Mouse (Mus musculus) midbrain, embryonic 10.5 days (tissue): ENCODE measurements at regions not wholly inside any gene's neighbourhood (a gene's known extent, or its start where the extent isn't known, plus 50 kb on each side); places are given as distances from the start of the nearest gene placed in this dataset.

Experiments
- DNase-seq: peaks from one replicate; pipeline ENCODE4 v3.0.0-alpha.2; 2017; ENCODE audit warnings: low spot score
- H3K27ac ChIP-seq: fragments of 300-500 bp; sonication (generic); replicated peaks from 2 replicates; pipeline ENCODE4 v1.5.1; 2016; ENCODE audit warnings: mild to moderate bottlenecking
- H3K27me3 ChIP-seq: fragments of 300-500 bp; sonication (generic); 2 replicates; pipeline ENCODE4 v1.6.1; 2016; ENCODE audit warnings: low read depth, mild to moderate bottlenecking; ENCODE audit not compliant: poor library complexity, severe bottlenecking
- H3K36me3 ChIP-seq: fragments of 300-500 bp; sonication (generic); 2 replicates; pipeline ENCODE4 v1.6.1; 2016; ENCODE audit warnings: mild to moderate bottlenecking, moderate library complexity
- H3K4me1 ChIP-seq: fragments of 300-500 bp; sonication (generic); 2 replicates; pipeline ENCODE4 v1.6.1; 2016
- H3K4me3 ChIP-seq: fragments of 300-500 bp; sonication (generic); 2 replicates; pipeline ENCODE4 v1.5.1; 2016; ENCODE audit warnings: mild to moderate bottlenecking, moderate library complexity
- H3K9me3 ChIP-seq: fragments of 300-500 bp; sonication (generic); replicated peaks from 2 replicates; pipeline ENCODE4 v1.6.1; 2016; ENCODE audit warnings: mild to moderate bottlenecking
- WGBS: fragments of 180-500 bp; shearing (Covaris S2); methylation state at CpG from one replicate; pipeline ENCODE4 v1.1.7; 2016; 5-methylcytosine and 5-hydroxymethylcytosine counted together

DNA sequence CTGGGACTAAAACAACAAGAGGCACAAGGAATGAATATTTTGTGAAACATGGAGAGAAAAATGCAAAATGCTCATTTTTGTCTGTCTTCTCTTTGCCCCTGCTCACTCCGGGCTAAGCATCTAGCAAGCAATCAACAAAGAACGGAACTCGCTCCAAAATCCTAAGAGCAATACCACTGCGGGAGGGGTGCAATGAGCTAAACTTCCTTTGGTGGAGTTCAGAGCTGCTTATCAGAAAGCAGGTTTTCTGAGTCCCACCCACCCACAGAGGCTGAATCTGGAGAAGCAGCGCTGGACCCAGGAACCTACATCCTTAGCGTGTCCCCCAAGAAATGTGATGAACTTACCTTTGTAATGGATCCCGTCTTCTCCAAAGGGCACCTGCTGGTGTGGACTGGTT is 76.9 kb upstream of the Cd93 start:
- Histone ChIP-seq H3K36me3 (no peaks in the 10 kb centered on the region), H3K27me3 (no peaks in the 10 kb centered on the region), H3K4me1 (0 out of 2 replicates have a peak, but pooled peaks cover 5% of the 10 kb centered on the region), H3K9me3 (no peaks in the 10 kb centered on the region), H3K27ac (no peak overlapping the region), H3K4me3 (no peak overlapping the region)
- WGBS, result 88% methylated on average over 7 of the region's 7 CpGs
- no peak for DNase-seq

- Histone ChIP-seq H3K4me3 (no peak overlapping the region), H3K4me1 (0 out of 2 replicates have a peak, but pooled peaks cover 5% of the 10 kb centered on the region), H3K27ac (no peak overlapping the region), H3K9me3 (no peaks in the 10 kb centered on the region), H3K36me3 (no peaks in the 10 kb centered on the region), H3K27me3 (no peaks in the 10 kb centered on the region)
- DNase-seq, result no peak
- 73% methylated on average over 10 of the region's 10 CpGs for WGBS
Measured at GRCm38 (mm10) chr2:148519689-148520290, 76.4 kb upstream of the Cd93 start.

- WGBS, result 62% methylated on average over 1 of the region's 1 CpGs
Measured at GRCm38 (mm10) chr2:148517906-148518305, 74.5 kb upstream of the Cd93 start.

DNA sequence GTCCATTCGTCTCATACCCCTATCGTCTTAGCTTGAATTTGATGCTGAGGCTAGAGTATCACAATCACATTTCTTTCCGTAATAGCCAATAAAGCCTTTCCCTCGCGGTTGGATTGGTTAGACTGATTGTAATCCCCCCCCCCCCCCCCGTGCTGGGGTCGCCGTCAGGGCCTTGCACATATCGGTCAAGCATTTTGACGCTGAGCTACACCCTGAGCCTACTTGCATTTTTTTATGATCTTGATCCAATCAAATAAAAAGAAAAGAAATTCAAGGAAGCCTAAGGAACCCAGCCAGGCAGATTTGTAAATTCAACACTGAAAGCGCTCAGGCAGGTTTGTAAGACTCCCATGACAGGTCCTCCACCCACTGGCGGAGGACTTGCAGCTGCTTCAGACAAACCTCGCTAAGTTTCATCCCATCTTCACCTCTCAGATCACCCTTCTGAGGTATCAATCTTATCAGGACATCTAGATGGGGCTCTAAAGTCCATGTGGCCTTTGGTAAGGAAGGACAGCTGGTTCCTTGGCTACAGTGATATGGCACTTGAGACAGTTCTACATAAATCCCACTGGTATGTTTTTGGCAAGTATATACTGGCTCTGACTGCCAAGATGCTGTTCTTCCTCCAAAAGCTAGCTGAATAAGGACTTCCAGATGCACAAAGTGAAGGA is 66.8 kb upstream of the Cd93 start:
- 86% methylated on average over 13 of the region's 13 CpGs for WGBS

More at GRCm38 (mm10) chr2:148517906-148518305, 74.5 kb upstream of the Cd93 start:
- Histone ChIP-seq H3K4me1 (0 out of 2 replicates have a peak, but pooled peaks cover 5% of the 10 kb centered on the region), H3K9me3 (no peaks in the 10 kb centered on the region), H3K4me3 (no peak overlapping the region), H3K27ac (no peak overlapping the region), H3K27me3 (no peaks in the 10 kb centered on the region), H3K36me3 (no peaks in the 10 kb centered on the region)
- DNase-seq, result no peak

DNA sequence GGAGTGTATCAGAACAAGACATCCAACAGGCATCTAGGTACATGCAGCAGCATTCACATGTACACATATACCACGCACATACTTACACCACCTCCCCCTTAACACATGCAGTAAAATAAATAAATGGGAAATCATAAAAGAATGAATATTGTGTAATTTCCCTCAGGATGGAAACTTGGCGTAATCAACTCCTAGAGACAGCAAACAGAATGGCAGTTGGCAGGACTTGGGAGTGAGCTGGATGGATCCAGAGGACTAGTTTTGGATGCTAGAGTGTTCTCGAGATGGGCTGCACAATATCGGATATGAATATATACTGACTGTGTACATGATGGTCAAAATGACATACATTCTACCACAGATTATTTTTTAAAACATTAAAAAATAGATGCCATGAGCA is 66.0 kb upstream of the Cd93 start:
- Histone ChIP-seq H3K4me1 (no peaks in the 10 kb centered on the region), H3K36me3 (no peaks in the 10 kb centered on the region), H3K27ac (no peak overlapping the region), H3K9me3 (no peaks in the 10 kb centered on the region), H3K4me3 (no peak overlapping the region), H3K27me3 (no peaks in the 10 kb centered on the region)
- WGBS, result 96% methylated on average over 4 of the region's 4 CpGs
- DNase-seq, result no peak

More for the DNA sequence above, 66.8 kb upstream of the Cd93 start:
- Histone ChIP-seq H3K9me3 (no peaks in the 10 kb centered on the region), H3K27ac (no peak overlapping the region), H3K4me3 (no peak overlapping the region), H3K36me3 (no peaks in the 10 kb centered on the region), H3K4me1 (no peaks in the 10 kb centered on the region), H3K27me3 (no peaks in the 10 kb centered on the region)
- DNase-seq, result no peak

DNA sequence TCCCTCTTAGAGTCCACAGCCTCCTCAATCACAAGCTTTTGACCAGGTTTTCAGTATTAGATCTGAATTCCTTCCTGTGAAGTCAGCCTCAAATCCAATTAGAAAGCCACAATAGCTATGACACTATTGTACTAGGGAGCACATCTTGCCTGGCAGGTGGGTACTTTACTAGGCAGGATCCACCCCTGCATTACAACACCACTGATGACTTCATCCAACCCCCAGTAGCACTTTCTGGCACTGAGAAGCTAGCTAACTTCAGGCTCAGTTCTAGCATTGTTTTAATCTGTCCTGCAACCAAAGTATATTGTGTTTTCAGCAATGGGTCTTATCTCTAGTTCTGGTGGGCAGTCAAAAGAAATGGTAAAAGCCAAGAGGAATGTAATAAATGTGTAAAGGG is 64.2 kb upstream of the Cd93 start:
- Histone ChIP-seq H3K4me3 (no peak overlapping the region), H3K27me3 (no peaks in the 10 kb centered on the region), H3K4me1 (no peaks in the 10 kb centered on the region), H3K9me3 (no peaks in the 10 kb centered on the region), H3K36me3 (no peaks in the 10 kb centered on the region), H3K27ac (no peak overlapping the region)
- no peak for DNase-seq

- Histone ChIP-seq H3K9me3 (no peaks in the 10 kb centered on the region), H3K36me3 (no peaks in the 10 kb centered on the region), H3K27ac (no peak overlapping the region), H3K4me1 (no peaks in the 10 kb centered on the region), H3K27me3 (no peaks in the 10 kb centered on the region), H3K4me3 (no peak overlapping the region)
- DNase-seq, result no peak
- 79% methylated on average over 3 of the region's 3 CpGs for WGBS
Measured at GRCm38 (mm10) chr2:148506966-148507365, 63.6 kb upstream of the Cd93 start.

GRCm38 (mm10) chr2:148505651-148506050 is 62.3 kb upstream of the Cd93 start:
- Histone ChIP-seq H3K27ac (no peak overlapping the region), H3K27me3 (no peaks in the 10 kb centered on the region), H3K36me3 (no peaks in the 10 kb centered on the region), H3K4me1 (no peaks in the 10 kb centered on the region), H3K9me3 (no peaks in the 10 kb centered on the region), H3K4me3 (no peak overlapping the region)
- no peak for DNase-seq
- WGBS, result 80% methylated on average over 3 of the region's 3 CpGs

- no peaks in the 10 kb centered on the region for H3K27me3 ChIP-seq
- H3K4me3 ChIP-seq, result no peak overlapping the region
- H3K4me1 ChIP-seq, result no peaks in the 10 kb centered on the region
- H3K36me3 ChIP-seq, result no peaks in the 10 kb centered on the region
- no peak overlapping the region for H3K27ac ChIP-seq
- H3K9me3 ChIP-seq, result no peaks in the 10 kb centered on the region
- 94% methylated on average over 2 of the region's 2 CpGs for WGBS
- DNase-seq, result no peak
Measured at GRCm38 (mm10) chr2:148503143-148503854, 59.9 kb upstream of the Cd93 start.

- Histone ChIP-seq H3K4me1 (no peaks in the 10 kb centered on the region), H3K27ac (no peak overlapping the region), H3K36me3 (no peaks in the 10 kb centered on the region), H3K27me3 (no peaks in the 10 kb centered on the region), H3K4me3 (no peak overlapping the region), H3K9me3 (no peaks in the 10 kb centered on the region)
- WGBS, result 73% methylated on average over 2 of the region's 2 CpGs
- no peak for DNase-seq
Measured at GRCm38 (mm10) chr2:148502321-148502720, 59.0 kb upstream of the Cd93 start.

GRCm38 (mm10) chr2:148500235-148500936 is 57.0 kb upstream of the Cd93 start:
- Histone ChIP-seq H3K9me3 (no peaks in the 10 kb centered on the region), H3K4me1 (no peaks in the 10 kb centered on the region), H3K4me3 (no peak overlapping the region), H3K27me3 (no peaks in the 10 kb centered on the region), H3K27ac (no peak overlapping the region), H3K36me3 (no peaks in the 10 kb centered on the region)
- 85% methylated on average over 6 of the region's 6 CpGs for WGBS
- no peak for DNase-seq

DNA sequence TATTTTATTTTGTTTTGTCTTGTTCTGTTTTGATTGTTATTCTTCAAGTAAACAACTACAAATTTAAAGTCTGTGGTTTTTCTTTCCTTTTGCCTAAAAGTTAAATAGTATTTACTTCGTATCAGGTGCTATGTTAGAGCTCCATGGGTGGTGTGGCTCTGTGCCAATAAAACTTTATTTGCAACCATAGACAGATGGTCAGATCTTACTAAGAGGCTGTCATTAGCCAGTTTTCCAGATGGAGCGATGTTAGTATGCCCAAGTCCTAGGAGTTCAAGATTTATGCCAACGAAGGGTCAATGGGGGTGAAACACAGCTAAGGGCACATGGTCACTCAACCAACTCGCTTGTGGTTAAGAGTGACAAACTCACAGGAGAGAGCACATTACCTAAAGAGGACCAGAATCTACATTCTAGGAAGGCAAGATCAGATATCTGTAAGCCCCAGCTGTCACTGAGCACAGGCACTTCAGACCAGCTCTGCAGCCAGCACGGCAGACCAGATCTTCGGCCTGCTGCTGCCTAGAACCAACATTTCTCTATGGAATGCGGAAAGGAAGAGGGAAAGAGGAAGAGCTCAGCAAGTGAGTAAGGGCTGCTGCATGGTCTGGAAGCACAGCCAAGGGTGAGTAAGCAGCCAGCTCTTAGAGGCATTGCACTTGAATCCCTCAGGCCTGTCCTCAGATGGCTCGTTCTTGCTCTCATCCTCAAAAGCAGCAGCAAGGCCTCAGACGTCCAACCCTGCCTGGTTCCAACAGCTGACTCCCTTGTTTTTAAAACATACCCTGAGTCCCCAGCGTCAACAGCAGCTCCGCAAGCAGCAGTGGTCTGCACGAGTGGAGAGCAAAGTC is 54.3 kb upstream of the Cd93 start:
- H3K36me3 ChIP-seq, result no peaks in the 10 kb centered on the region
- H3K4me1 ChIP-seq, result no peaks in the 10 kb centered on the region
- H3K27me3 ChIP-seq, result no peaks in the 10 kb centered on the region
- DNase-seq, result no peak
- no peaks in the 10 kb centered on the region for H3K9me3 ChIP-seq
- 80% methylated on average over 12 of the region's 12 CpGs for WGBS
- no peak overlapping the region for H3K27ac ChIP-seq
- H3K4me3 ChIP-seq, result no peak overlapping the region
